Mouse (Mus musculus) cerebellum, adult 9-10 months (tissue): ENCODE data around the gene Arap2.

Source experiments
- DNase-seq: peaks from one replicate; pipeline ENCODE4 v3.0.0; 2022

The Arap2 gene

GRCm38 (mm10) chr5:62618286-62618685 is 147.7 kb downstream of the Arap2 start:
- no peak for DNase-seq

- no peak for DNase-seq
These were observed 154.0 kb downstream of the Arap2 start for GRCm38 (mm10) chr5:62611990-62612389.

GRCm38 (mm10) chr5:62587348-62587747 is 178.6 kb downstream of the Arap2 start:
- DNase-seq: no peak

DNA sequence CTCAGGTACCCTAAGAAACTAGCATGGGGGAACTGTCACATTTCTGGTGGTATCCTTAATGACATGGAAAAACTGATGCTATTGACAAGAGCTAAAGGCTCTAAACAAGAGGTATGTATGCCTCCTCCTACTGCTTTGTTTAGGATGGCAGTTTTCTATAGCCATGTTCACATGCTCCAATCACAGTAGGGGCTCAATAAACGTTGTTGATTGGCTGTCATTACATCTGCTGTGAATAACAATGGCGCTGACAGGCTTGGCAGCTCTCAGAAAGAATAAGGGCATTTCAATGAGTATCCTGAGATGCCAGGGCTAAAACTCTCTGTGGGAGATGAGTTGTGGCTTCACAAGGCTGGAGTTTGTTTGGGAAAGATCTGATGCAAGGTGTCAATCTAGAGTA is 183.3 kb downstream of the Arap2 start:
- DNase-seq: no peak

DNA sequence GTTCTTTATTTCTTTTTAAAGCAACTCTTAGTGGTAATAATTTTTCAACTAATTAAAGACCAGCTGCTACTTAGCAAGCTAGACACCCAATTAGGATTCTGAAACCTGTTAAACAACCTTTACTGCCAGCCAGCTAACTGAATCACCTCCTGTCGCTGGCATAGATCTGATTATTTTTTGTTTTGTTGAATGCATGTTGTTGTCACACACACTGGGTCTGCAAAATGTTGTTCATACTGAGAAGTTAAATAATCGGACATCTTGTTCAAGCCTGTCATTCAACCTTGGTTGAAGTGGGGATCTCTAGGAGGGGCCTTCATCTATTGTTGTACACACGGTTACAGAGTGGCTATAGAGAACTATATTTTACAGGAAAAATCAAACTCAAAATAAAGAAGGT is 184.3 kb downstream of the Arap2 start:
- no peak for DNase-seq

- DNase-seq: no peak
These were observed 191.6 kb downstream of the Arap2 start for GRCm38 (mm10) chr5:62574336-62574844.
